Mouse (Mus musculus) hindbrain, embryonic 10.5 days (tissue): ENCODE measurements at regions not wholly inside any gene's neighbourhood (a gene's known extent, or its start where the extent isn't known, plus 50 kb on each side); places are given as distances from the start of the nearest gene placed in this dataset.

Source experiments
- DNase-seq: peaks from one replicate; pipeline ENCODE4 v3.0.0-alpha.2; 2017; ENCODE audit warnings: low spot score
- H3K27ac ChIP-seq: fragments of 300-500 bp; sonication (generic); 2 replicates; pipeline ENCODE4 v1.5.1; 2016; ENCODE audit warnings: mild to moderate bottlenecking, moderate library complexity
- H3K27me3 ChIP-seq: fragments of 300-500 bp; sonication (generic); 2 replicates; pipeline ENCODE4 v1.6.1; 2016; ENCODE audit warnings: mild to moderate bottlenecking; ENCODE audit not compliant: poor library complexity, insufficient read depth, severe bottlenecking
- H3K36me3 ChIP-seq: fragments of 300-500 bp; sonication (generic); 2 replicates; pipeline ENCODE4 v1.6.1; 2016; ENCODE audit warnings: mild to moderate bottlenecking, moderate library complexity
- H3K4me1 ChIP-seq: fragments of 300-500 bp; sonication (generic); replicated peaks from 2 replicates; pipeline ENCODE4 v1.6.1; 2016; ENCODE audit warnings: mild to moderate bottlenecking
- H3K4me3 ChIP-seq: fragments of 300-500 bp; sonication (generic); 2 replicates; pipeline ENCODE4 v1.5.1; 2016; ENCODE audit warnings: mild to moderate bottlenecking, moderate library complexity
- H3K9me3 ChIP-seq: fragments of 300-500 bp; sonication (generic); 2 replicates; pipeline ENCODE4 v1.6.1; 2016; ENCODE audit warnings: mild to moderate bottlenecking, moderate library complexity
- WGBS: fragments of 180-500 bp; shearing (Covaris S2); methylation state at CpG from one replicate; pipeline ENCODE4 v1.1.7; 2016; 5-methylcytosine and 5-hydroxymethylcytosine counted together

GRCm38 (mm10) chr2:17880800-17881717, 115.7 kb downstream of the H2al2a start:
- H3K9me3 ChIP-seq, result no peaks in the 10 kb centered on the region
- WGBS, result 39% methylated on average over 11 of the region's 11 CpGs
- H3K36me3 ChIP-seq, result no peaks in the 10 kb centered on the region
- no peak overlapping the region for H3K4me3 ChIP-seq
- peak overlapping the region; percentile 42; the same call in 1 of the 2 replicates for H3K27ac ChIP-seq
- no peaks in the 10 kb centered on the region for H3K27me3 ChIP-seq
- peaks cover 11% of the 10 kb centered on the region for H3K4me1 ChIP-seq
- no peak for DNase-seq

DNA sequence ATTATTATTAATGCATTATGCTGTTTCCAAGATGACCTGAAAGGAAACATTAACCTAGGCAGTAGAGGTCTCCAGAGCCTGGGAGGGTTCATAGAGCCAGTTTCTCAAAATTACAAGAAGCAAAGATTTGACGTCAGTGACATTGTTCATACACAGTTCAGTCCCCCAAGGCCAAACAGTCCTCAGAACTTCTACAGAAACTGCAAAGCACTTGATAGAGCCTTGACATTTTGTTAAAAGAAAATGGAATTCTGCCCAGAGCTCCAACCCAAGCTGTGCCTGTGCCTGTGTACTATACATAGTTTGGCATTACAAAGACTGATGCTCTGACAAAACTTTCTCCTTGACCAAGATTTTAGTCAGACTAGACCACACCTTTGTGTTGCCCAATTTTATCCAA, 118.9 kb downstream of the H2al2a start:
- Histone ChIP-seq H3K27me3 (no peaks in the 10 kb centered on the region), H3K27ac (no peak overlapping the region), H3K4me3 (no peak overlapping the region), H3K4me1 (peaks cover 11% of the 10 kb centered on the region), H3K36me3 (no peaks in the 10 kb centered on the region), H3K9me3 (no peaks in the 10 kb centered on the region)
- DNase-seq, result no peak
- whole genome bisulfite sequencing, result 88% methylated on average over 1 of the region's 1 CpGs

DNA sequence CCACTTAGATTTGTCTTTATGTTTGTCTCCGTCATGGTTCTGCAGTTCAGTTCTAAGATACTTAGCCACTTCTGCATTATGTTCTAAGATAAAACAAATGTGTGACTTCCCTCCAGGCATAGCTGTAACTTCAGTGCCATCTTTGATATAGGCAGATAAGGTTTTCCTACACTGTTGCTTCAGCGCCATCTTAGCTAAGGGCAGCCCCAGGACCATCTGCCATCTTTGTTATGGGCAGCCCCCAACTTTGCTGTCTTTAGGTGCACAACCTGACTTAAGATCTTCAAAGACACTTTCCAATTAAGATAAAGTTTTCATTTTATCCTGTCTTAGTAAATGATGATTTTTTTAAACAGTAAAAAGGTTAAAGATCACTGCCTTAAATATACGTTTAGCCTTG, 119.8 kb downstream of the H2al2a start:
- Histone ChIP-seq H3K9me3 (no peaks in the 10 kb centered on the region), H3K4me1 (peaks cover 11% of the 10 kb centered on the region), H3K27ac (no peak overlapping the region), H3K27me3 (no peaks in the 10 kb centered on the region), H3K4me3 (no peak overlapping the region), H3K36me3 (no peaks in the 10 kb centered on the region)
- DNase-seq, result no peak
- 94% methylated on average over 3 of the region's 3 CpGs for WGBS

DNA sequence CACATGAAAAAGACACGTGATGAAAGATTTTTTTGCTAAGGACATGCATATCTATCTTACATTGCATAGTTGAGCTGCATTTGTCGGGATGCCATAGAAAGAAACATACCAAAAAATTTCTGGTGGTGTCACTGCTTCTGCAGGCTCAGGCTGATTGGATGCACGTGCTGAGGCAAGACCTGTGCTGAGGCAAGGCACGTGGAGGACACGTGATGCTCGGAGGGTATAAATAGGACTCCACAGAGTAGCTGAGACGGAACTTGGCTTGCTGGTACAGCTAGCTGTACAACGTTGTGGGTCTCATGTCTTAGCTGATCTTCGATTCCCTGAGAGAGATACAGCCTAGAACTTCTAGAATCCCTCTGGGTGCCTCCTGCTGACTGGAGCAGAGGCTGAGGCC, 120.6 kb downstream of the H2al2a start:
- no peaks in the 10 kb centered on the region for H3K27me3 ChIP-seq
- 90% methylated on average over 9 of the region's 9 CpGs for WGBS
- no peak for DNase-seq
- H3K4me3 ChIP-seq, result no peak overlapping the region
- no peaks in the 10 kb centered on the region for H3K36me3 ChIP-seq
- no peak overlapping the region for H3K27ac ChIP-seq
- H3K4me1 ChIP-seq, result peaks cover 10% of the 10 kb centered on the region
- no peaks in the 10 kb centered on the region for H3K9me3 ChIP-seq

GRCm38 (mm10) chr2:17870562-17870961, 126.2 kb downstream of the H2al2a start:
- no peaks in the 10 kb centered on the region for H3K9me3 ChIP-seq
- no peak overlapping the region for H3K4me3 ChIP-seq
- WGBS, result 53% methylated on average over 2 of the region's 2 CpGs
- H3K27me3 ChIP-seq, result peaks cover 10% of the 10 kb centered on the region
- no peak for DNase-seq
- H3K36me3 ChIP-seq, result no peaks in the 10 kb centered on the region
- H3K27ac ChIP-seq, result peak overlapping the region; percentile 47; the same call in 1 of the 2 replicates
- peaks cover 39% of the 10 kb centered on the region for H3K4me1 ChIP-seq

DNA sequence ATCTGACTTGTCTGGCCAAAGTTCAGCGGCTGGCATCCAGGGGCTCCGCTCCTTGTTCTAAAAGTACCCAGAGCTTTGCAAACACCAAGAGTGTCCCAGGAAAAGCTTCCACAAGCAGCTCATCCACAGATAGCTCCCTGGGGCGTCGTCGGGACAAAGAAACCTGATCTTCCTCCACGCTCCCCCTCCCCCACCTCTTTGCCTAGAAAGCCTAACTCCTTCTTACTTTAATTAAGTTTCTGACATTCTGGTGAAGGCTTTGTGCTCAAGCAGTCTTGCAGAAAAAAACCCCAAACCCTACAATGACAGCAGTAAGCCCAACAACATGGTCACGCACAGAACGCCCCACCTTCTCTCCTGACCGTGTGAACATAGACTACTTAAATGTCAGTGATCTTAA, 128.6 kb downstream of the H2al2a start:
- no peak overlapping the region for H3K4me3 ChIP-seq
- DNase-seq, result no peak
- WGBS, result 7% methylated on average over 9 of the region's 9 CpGs
- peak overlapping the region; percentile 76 for H3K27ac ChIP-seq
- H3K36me3 ChIP-seq, result no peaks in the 10 kb centered on the region
- no peaks in the 10 kb centered on the region for H3K9me3 ChIP-seq
- peaks cover 15% of the 10 kb centered on the region for H3K27me3 ChIP-seq
- H3K4me1 ChIP-seq, result peaks cover 39% of the 10 kb centered on the region

GRCm38 (mm10) chr2:17867341-17867740, 129.4 kb downstream of the H2al2a start:
- H3K9me3 ChIP-seq, result no peaks in the 10 kb centered on the region
- DNase-seq, result no peak
- peak overlapping the region; percentile 29; the same call in 1 of the 2 replicates for H3K27ac ChIP-seq
- no peak overlapping the region for H3K4me3 ChIP-seq
- peaks cover 40% of the 10 kb centered on the region for H3K4me1 ChIP-seq
- peaks cover 15% of the 10 kb centered on the region for H3K27me3 ChIP-seq
- WGBS, result 66% methylated on average over 3 of the region's 3 CpGs
- H3K36me3 ChIP-seq, result no peaks in the 10 kb centered on the region

DNA sequence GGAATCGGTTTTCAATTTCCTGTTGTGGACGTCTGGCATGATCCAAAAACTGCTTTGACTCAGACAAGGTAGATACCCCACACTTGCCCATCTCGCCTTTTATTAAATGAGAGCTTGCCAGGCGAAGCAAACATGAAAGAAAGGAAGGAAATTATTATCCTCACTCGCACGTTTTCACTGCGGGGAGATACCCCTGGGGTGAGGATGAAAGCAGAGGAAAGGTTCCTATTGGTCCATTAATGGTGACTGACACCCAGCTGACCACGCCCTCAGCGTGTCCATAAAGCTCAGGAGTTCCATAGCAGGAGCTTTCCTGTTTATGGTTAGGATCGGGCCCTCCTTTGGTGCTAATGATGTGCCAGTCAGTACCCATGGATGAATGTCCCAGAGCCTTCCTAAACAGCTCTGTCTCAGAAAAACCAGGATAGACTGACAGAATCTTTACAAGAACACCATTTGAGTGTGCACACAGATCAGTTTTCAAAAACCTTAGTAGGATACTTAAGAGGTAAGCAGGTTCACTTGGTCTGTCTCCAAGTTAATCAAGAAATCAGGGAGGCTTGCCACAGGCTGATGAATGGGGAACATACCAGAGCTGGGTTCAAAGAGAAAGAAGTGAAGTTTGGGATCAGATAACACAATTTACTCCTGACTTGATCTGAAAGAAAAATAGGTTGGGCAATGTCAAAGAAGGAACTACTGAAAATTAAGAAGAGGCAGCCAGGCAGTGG, 130.7 kb upstream of the Nebl start:
- Histone ChIP-seq H3K36me3 (no peaks in the 10 kb centered on the region), H3K4me1 (peaks cover 21% of the 10 kb centered on the region), H3K4me3 (peak overlapping the region; percentile 41), H3K27ac (peak overlapping the region; percentile 67; the same call in 1 of the 2 replicates), H3K9me3 (no peaks in the 10 kb centered on the region), H3K27me3 (peaks cover 9% of the 10 kb centered on the region)
- peak; percentile 47 for DNase-seq
- 8% methylated on average over 10 of the region's 10 CpGs for WGBS

DNA sequence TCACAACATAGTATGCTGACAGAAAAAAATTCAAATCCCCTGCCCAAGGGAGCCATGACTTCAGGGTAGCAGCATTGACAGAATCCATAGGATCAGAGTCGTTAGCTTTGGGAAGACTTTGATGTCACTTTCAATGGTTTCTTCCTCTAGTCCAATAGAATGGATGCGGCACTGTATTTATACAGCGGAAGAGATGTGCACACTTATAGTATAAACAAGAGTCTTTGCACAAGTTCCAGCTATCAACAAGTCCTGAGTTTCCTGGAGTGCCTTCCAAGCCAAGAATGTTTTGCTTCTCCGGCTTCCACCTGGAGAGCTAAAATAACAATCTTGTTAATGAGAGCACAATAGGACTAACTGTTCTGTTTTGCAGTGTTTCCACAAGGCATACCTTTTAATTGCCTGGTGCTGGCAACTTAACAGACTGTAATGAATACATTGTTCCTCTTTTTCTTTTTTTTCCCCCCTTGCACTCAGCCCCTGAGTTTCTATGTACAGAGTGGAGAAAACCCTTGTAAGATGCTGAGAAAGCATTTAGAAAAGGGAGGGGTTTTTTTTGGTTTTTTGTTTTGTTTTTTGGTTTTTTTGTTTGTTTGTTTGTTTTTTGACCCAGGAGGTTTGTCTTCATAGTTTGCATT, 129.8 kb upstream of the Nebl start:
- H3K4me3 ChIP-seq, result peak overlapping the region; percentile 41; the same call in 1 of the 2 replicates
- 51% methylated on average over 4 of the region's 4 CpGs for WGBS
- H3K36me3 ChIP-seq, result no peaks in the 10 kb centered on the region
- H3K27ac ChIP-seq, result no peak overlapping the region
- no peak for DNase-seq
- H3K27me3 ChIP-seq, result peaks cover 4% of the 10 kb centered on the region; the same call in 1 of the 2 replicates
- H3K4me1 ChIP-seq, result peaks cover 19% of the 10 kb centered on the region
- H3K9me3 ChIP-seq, result no peaks in the 10 kb centered on the region

- Histone ChIP-seq H3K4me1 (peaks cover 21% of the 10 kb centered on the region), H3K9me3 (no peaks in the 10 kb centered on the region), H3K27me3 (peaks cover 4% of the 10 kb centered on the region; the same call in 1 of the 2 replicates), H3K27ac (no peak overlapping the region), H3K36me3 (no peaks in the 10 kb centered on the region), H3K4me3 (no peak overlapping the region)
- no peak for DNase-seq
- 93% methylated on average over 8 of the region's 8 CpGs for WGBS
Observed at GRCm38 (mm10) chr2:17859234-17859633, 128.0 kb upstream of the Nebl start.

DNA sequence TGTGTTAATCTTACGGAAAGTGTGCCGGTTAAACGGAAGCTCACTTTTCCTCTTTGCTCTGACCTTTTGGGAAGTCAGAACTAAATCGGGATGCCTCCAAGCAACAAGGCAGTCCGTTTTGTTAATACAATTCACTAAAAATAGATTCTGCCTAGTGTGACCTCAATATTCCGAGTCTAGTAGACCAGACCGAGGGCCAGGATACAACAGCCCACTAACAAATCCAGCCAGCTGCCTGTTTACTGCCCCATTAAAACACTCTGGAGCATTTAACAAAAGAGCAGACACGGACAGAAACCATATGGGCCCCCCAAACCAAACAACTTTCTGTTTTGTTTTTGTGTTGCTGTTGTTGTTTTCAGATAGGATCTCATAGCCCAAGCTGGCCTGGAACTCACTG, 127.1 kb upstream of the Nebl start:
- no peak for DNase-seq
- peaks cover 29% of the 10 kb centered on the region for H3K4me1 ChIP-seq
- no peak overlapping the region for H3K4me3 ChIP-seq
- H3K27ac ChIP-seq, result no peak overlapping the region
- no peaks in the 10 kb centered on the region for H3K9me3 ChIP-seq
- WGBS, result 79% methylated on average over 8 of the region's 8 CpGs
- no peaks in the 10 kb centered on the region for H3K36me3 ChIP-seq
- H3K27me3 ChIP-seq, result peaks cover under 1% of the 10 kb centered on the region; the same call in 1 of the 2 replicates

DNA sequence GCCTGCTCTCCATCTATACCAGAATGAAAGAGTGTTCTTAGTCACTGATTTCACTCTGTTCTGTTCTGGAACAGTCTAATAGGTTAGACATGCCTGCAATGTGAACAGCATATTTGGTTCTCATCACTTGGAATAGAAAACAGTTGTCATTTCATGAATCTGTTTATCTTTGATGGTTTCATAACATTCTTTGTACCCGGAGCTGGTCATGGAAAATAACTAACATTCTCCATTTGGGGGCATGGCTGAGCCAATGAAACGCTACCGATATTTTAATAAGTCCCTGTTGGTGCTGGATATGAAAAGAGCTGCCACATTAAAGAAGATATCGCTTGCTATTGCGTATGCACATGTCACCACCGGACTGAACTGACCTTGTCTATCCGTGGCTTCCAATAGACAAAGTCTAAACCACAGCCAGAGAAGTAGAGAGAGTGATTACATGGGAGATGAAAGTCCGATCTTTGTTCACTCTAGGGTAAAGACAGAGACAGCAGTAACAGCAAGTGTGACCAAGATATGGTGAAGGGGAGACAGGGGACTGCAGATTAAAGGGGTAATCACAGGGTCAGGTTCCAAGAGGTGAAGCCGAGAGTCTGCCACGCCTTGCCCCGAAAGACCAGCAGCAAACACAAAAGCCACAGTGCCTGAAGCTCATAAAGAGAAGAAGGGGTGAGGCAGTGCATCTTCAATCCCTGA, 124.5 kb upstream of the Nebl start:
- Histone ChIP-seq H3K4me3 (no peak overlapping the region), H3K27me3 (no peaks in the 10 kb centered on the region), H3K27ac (no peak overlapping the region), H3K4me1 (peaks cover 22% of the 10 kb centered on the region), H3K36me3 (no peaks in the 10 kb centered on the region), H3K9me3 (no peaks in the 10 kb centered on the region)
- no peak for DNase-seq
- WGBS, result 92% methylated on average over 11 of the region's 11 CpGs
